Mouse (Mus musculus): ENCODE measurements at regions not wholly inside any gene's neighbourhood (a gene's known extent, or its start where the extent isn't known, plus 50 kb on each side); places are given as distances from the start of the nearest gene placed in this dataset.

GRCm38 (mm10) chrX:96019556-96019955 lies 62.8 kb upstream of the Las1l start:
- peak in 1 of 2 experiments; percentile 21 for DNase-seq (ENCODE audit: low spot score in 2 of 2)

DNA sequence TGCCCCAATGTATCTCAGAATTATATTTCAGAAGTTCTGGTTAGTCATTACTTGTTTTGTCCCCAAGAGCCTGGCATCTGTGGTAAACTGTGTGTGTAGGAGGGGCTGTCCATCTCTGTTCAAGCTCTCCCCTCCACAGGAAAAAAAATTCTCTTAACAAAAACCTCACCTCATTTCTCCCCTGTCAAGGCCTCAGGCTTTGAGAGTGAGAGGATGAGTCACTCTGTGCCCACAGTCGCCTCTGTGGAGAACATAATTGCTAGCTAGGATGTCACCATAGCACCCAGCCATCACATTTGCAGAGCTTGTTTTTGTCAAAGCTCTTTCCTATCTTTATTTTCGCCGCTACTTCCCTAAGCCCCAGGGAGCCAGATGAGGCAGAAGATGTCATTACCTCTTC lies 63.6 kb upstream of the Las1l start:
- DNase-seq (ENCODE audit: low spot score in 2 of 2) = no peak

- DNase-seq (ENCODE audit: low spot score in 2 of 2) = no peak
These were observed 68.6 kb upstream of the Las1l start for GRCm38 (mm10) chrX:96025374-96025773.

DNA sequence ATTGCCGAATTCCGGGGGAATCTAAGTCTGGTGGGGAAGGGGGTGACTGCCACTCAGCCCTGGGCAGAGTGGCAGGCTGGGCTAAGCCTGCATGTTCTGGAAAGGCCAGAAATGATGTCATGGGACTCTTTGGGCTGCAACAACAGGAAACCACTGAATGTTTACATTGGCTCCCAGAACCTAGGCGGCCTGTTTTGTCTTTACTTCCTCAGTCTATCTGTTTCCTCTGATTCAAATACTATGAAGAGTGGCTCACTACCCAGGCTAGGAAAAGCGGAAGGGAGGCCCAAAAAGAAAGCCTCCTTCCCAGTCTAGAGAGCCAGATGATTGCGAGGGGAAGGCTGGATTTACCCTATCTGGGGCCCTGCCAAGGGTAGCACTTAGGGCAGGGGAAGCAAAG lies 69.1 kb upstream of the Las1l start:
- DNase-seq (ENCODE audit: low spot score in 2 of 2) = peak in 1 of 2 experiments; percentile 15

DNA sequence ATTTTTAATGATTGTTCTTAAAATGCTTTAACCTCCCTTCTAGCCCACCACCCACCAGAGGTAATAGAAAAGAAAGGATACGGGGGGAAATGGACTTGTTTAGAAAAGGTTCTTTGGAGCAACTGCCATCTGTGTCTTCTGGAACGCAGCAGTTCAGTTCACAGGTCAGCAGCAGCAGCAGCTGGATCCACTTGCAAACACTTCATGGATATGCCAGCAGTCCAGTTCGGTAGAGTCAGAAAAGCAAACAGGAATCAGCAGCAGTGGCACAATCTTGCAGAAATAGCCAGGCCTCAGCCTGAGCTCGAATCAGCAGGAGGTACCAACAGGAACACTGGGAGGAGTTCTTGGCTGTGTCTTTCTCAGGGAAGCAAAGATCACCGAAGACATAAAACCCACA lies 64.3 kb upstream of the Msn start:
- no peak for DNase-seq (ENCODE audit: low spot score in 2 of 2)

- no peak for DNase-seq (ENCODE audit: low spot score in 2 of 2)
These were observed 60.5 kb upstream of the Msn start for GRCm38 (mm10) chrX:96035307-96035706.

DNA sequence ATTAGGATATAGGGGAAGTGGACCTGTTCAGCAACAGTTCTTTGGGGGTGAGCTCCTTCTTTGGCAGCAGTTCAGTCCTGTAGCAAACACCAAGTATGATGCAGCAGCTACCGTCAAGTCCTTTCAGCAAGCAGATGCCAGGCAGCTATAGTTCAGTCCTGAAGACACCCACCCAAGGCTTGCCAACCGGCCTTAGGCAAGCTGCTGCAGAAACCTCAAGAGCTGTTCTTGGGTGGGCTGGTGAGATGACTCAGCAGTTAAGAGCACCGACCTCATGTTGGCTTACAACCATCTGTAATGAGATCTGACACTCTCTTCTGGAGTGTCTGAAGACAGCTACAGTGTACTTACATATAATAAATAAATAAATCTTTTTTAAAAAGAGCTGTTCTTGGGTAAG lies 53.6 kb upstream of the Msn start:
- no peak for DNase-seq (ENCODE audit: low spot score in 2 of 2)

Measured in urinary bladder, postnatal 4 days (tissue).